Mouse (Mus musculus) CH12.LX (cell line): ENCODE data around the gene Neurl1a.

Experiments
- CTCF ChIP-seq, 2 experiments: IDR thresholded peaks in 1 of 2; conservative IDR thresholded peaks in 1 of 2; 2 replicates each; pipeline ENCODE4 v1.5.1; 2011 to 2012; ENCODE audit warnings: low read depth in 2 of 2, low read length in 2 of 2, improper control_type of control experiment in 1 of 2, inconsistent platforms in 1 of 2, mild to moderate bottlenecking in 1 of 2, moderate library complexity in 1 of 2
- EP300 ChIP-seq: IDR thresholded peaks from 2 replicates; pipeline ENCODE4 v1.6.1; 2011; ENCODE audit warnings: low read length, improper control_type of control experiment
- GABPA ChIP-seq: IDR thresholded peaks from 2 replicates; pipeline ENCODE4 v1.6.1; 2012; ENCODE audit warnings: low read depth, low read length, improper control_type of control experiment, inconsistent platforms; ENCODE audit not compliant: insufficient replicate concordance
- HCFC1 ChIP-seq: IDR thresholded peaks from 2 replicates; pipeline ENCODE4 v1.6.1; 2012; ENCODE audit warnings: low read depth, mild to moderate bottlenecking, inconsistent platforms, low read length, improper control_type of control experiment
- JUND ChIP-seq: conservative IDR thresholded peaks from 2 replicates; pipeline ENCODE4 v1.6.1; 2011; ENCODE audit warnings: low read depth, low read length, improper control_type of control experiment
- NELFE ChIP-seq: IDR thresholded peaks from 2 replicates; pipeline ENCODE4 v1.6.1; 2011; ENCODE audit warnings: low read depth, low read length, improper control_type of control experiment
- NRF1 ChIP-seq: IDR thresholded peaks from 2 replicates; pipeline ENCODE4 v1.6.1; 2014; ENCODE audit warnings: low read depth, mild to moderate bottlenecking, inconsistent platforms, low read length, improper control_type of control experiment, moderate library complexity
- POLR2A ChIP-seq: IDR thresholded peaks from 2 replicates; pipeline ENCODE4 v1.6.1; 2011; ENCODE audit warnings: low read depth, mild to moderate bottlenecking, improper control_type of control experiment, low read length
- RAD21 ChIP-seq: IDR thresholded peaks from 2 replicates; pipeline ENCODE4 v1.6.1; 2011; ENCODE audit warnings: low read depth, mild to moderate bottlenecking, low read length, improper control_type of control experiment, moderate library complexity
- SIN3A ChIP-seq: IDR thresholded peaks from 2 replicates; pipeline ENCODE4 v1.6.1; 2012; ENCODE audit warnings: low read length, improper control_type of control experiment, inconsistent platforms
- TCF12 ChIP-seq: IDR thresholded peaks from 2 replicates; pipeline ENCODE4 v1.6.1; 2014; ENCODE audit warnings: low read depth, mild to moderate bottlenecking, inconsistent platforms, low read length, improper control_type of control experiment
- UBTF ChIP-seq: IDR thresholded peaks from 2 replicates; pipeline ENCODE4 v1.6.1; 2012; ENCODE audit warnings: low read depth, mild to moderate bottlenecking, inconsistent platforms, low read length, improper control_type of control experiment, moderate library complexity
- ZC3H11A ChIP-seq: IDR thresholded peaks from 2 replicates; pipeline ENCODE4 v1.6.1; 2012; ENCODE audit warnings: low read depth, mild to moderate bottlenecking, inconsistent platforms, low read length, improper control_type of control experiment

DNA sequence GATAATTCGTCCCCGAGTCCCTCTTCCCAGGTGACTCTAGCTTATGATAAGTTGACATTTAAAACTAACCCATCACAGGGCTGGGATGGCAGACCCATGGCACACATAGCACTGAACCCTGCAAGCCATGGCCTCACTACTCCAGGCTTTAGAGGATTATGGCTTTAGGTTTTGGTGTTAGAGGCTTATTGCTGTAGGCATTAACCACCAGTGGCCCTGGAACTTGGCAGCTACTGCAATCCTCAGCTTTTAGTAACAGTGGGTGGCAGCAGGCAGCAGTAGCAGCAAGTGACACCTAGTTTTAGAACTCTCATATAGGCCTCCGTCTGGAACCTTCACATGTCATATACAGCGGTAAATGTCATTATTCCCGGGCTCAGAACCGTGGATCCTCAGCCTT lies 26.0 kb downstream of the Neurl1a start:
- TF ChIP-seq GABPA (no peak), CTCF (conservative IDR thresholded peaks at IDR 0.05 in 1 of 2, IDR thresholded peaks at IDR 0.05 in 1 of 2; ENCODE audit: low read depth in 2 of 2, low read length in 2 of 2) (no peak), JUND (no peak), UBTF (no peak), TCF12 (no peak), NELFE (no peak), SIN3A (no peak), EP300 (no peak), HCFC1 (no peak), POLR2A (no peak), RAD21 (no peak), NRF1 (no peak), ZC3H11A (no peak)
